Mouse (Mus musculus) hindbrain, postnatal 0 days (tissue): Measurements from ENCODE around the gene Stat4. TPM values are rescaled to one million over a fixed set of nuclear protein-coding genes. Genes with fewer than 3 reads are reported as not detected.

ENCODE experiments used
- ATAC-seq: fragments of 200-750 bp; cut with Nextera tagmentation; 2 replicates; pipeline ENCODE4 v1.8.0; 2017; ENCODE audit warnings: mild to moderate bottlenecking, moderate TSS enrichment, moderate library complexity
- DNase-seq: peaks from one replicate; pipeline ENCODE4 v3.0.0-alpha.2; 2015; ENCODE audit warnings: low spot score
- H3K27ac ChIP-seq: fragments of 300-500 bp; sonication (generic); 2 replicates; pipeline ENCODE4 v1.5.1; 2014; ENCODE audit warnings: mild to moderate bottlenecking
- H3K27me3 ChIP-seq: fragments of 300-500 bp; sonication (generic); 2 replicates; pipeline ENCODE4 v1.6.1; 2014; ENCODE audit warnings: low read length, mixed read lengths; ENCODE audit not compliant: insufficient read depth
- H3K36me3 ChIP-seq: fragments of 300-500 bp; sonication (generic); 2 replicates; pipeline ENCODE4 v1.6.1; 2014; ENCODE audit warnings: low read length, mixed read lengths; ENCODE audit not compliant: insufficient read depth
- H3K4me1 ChIP-seq: fragments of 300-500 bp; sonication (generic); 2 replicates; pipeline ENCODE4 v1.6.1; 2014; ENCODE audit warnings: antibody characterized with exemption, low read length, mixed read lengths; ENCODE audit not compliant: insufficient read depth
- H3K4me2 ChIP-seq: fragments of 300-500 bp; sonication (generic); 2 replicates; pipeline ENCODE4 v1.6.1; 2014; ENCODE audit warnings: low read depth, mild to moderate bottlenecking, low read length, moderate library complexity, mixed read lengths
- H3K4me3 ChIP-seq: fragments of 300-500 bp; sonication (generic); 2 replicates; pipeline ENCODE4 v1.5.1; 2014; ENCODE audit warnings: low read length
- H3K9ac ChIP-seq: fragments of 300-500 bp; sonication (generic); replicated peaks from 2 replicates; pipeline ENCODE4 v1.6.1; 2014; ENCODE audit warnings: mild to moderate bottlenecking, low read length, moderate library complexity, mixed read lengths
- H3K9me3 ChIP-seq: fragments of 300-500 bp; sonication (generic); 2 replicates; pipeline ENCODE4 v1.6.1; 2016; ENCODE audit warnings: low read length, mixed read lengths
- CTCF ChIP-seq: IDR thresholded peaks from 2 replicates; pipeline ENCODE4 v1.5.1; 2016; ENCODE audit warnings: antibody characterized with exemption, control low read depth, low read depth
- WGBS: fragments of 180-500 bp; shearing (Covaris S2); extraction: QIAGEN DNeasy Blood & Tissue Kit; methylation state at CpG from one replicate; pipeline ENCODE4 v1.1.7; 2014; 5-methylcytosine and 5-hydroxymethylcytosine counted together
- polyA plus RNA-seq: library from polyadenylated mRNA; unstranded; fragments of >200 nt; fragmentation: Nextera tagmentation; extraction: Ambion mirVana; gene quantifications from 2 replicates; pipeline ENCODE4 v1.2.1, GENCODE M21; 2015
- total RNA-seq: library from RNA; depleted of rRNA; stranded (reverse); fragments of >200 nt; gene quantifications from 2 replicates; pipeline ENCODE4 v1.2.3, GENCODE M21; 2014; rRNA removed

Gene Stat4
- total RNA-seq (0.07 and 0.78 TPM in 2 replicates), polyA plus RNA-seq (0.31 and 0.40 TPM in 2 replicates)

DNA sequence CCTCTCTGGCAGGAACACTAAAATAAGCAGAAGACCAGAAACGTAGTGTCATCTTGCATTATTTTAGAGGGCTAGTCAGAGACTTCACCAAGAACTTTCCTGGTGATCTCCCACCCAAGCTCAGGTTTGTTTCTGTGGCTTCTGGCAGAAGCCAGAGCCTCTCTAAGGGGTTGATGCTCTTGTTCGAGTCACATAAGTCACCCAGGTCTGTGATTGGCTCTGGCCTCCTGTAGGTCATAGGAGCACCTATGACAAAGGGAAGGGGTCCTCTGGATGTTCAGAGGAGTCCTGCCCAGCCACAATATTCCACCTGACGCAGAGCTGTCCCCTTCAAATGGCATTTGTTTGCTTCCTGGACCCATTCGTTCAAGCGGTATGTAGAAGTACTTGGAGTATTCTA is at the start of gene Stat4:
Gene Stat4 (plus strand): TSS at position 301 of the 400 bp plus-strand sequence.
- Histone ChIP-seq H3K27me3 (no peaks in the 10 kb centered on the region), H3K4me2 (no peak within 1 kb of the TSS), H3K27ac (no peak within 1 kb of the TSS), H3K9me3 (no peaks in the 10 kb centered on the region), H3K9ac (no peak within 1 kb of the TSS), H3K36me3 (no peaks in the 10 kb centered on the region), H3K4me3 (no peak within 1 kb of the TSS), H3K4me1 (no peaks in the 10 kb centered on the region)
- no peak for DNase-seq
- 87% methylated on average over 5 of the region's 5 CpGs for WGBS
- TF ChIP-seq CTCF = no peak
- no peak for ATAC-seq

DNA sequence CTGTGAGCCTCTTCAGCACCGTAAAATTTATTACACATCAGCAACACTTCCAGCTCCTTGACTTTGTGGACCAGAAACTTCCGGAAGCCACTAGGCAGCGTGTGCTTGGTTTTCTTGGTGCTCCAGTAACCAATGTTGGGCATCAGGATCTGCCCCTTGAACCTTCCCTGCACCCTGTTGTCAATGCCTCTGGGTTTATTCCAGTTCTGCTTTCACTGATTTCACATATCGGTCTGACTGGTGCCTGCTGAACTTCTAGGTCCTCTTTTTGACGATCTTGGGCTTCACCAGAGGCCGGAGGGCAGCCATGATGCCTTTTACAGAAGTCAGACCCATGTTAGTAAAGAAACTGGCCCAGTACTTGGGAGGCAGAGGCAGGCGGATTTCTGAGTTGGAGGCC is 48.6 kb upstream of the Stat4 start:
- no peaks in the 10 kb centered on the region for H3K4me1 ChIP-seq
- no peaks in the 10 kb centered on the region for H3K36me3 ChIP-seq
- no peak overlapping the region for H3K9ac ChIP-seq
- H3K27ac ChIP-seq = no peak overlapping the region
- H3K9me3 ChIP-seq = no peaks in the 10 kb centered on the region
- TF ChIP-seq CTCF = no peak
- DNase-seq (no peak), ATAC-seq (no peak)
- 95% methylated on average over 7 of the region's 7 CpGs for WGBS
- no peaks in the 10 kb centered on the region for H3K27me3 ChIP-seq
- H3K4me3 ChIP-seq = no peak overlapping the region
- no peak overlapping the region for H3K4me2 ChIP-seq

DNA sequence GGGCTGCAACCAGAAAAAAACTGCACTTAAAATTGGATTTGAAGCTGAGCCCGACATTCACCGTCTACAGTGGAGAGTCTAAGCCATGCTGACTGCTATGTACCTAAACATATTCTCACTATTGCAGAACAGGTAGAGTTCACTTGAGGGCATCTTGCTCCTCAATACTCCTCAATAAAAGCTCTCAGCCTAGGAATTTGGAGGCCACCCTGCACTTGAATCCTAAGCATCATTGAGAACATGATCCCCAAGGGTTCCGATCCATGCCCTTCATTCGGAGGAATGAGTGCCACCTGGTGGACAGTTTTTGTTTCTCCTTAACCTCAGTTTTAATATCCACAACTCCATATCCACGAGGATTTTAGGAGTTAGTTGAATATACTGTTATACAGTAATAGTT is 42.2 kb upstream of the Stat4 start:
- no peaks in the 10 kb centered on the region for H3K27me3 ChIP-seq
- 46% methylated on average over 5 of the region's 5 CpGs for WGBS
- ATAC-seq = peak; percentile 29

DNA sequence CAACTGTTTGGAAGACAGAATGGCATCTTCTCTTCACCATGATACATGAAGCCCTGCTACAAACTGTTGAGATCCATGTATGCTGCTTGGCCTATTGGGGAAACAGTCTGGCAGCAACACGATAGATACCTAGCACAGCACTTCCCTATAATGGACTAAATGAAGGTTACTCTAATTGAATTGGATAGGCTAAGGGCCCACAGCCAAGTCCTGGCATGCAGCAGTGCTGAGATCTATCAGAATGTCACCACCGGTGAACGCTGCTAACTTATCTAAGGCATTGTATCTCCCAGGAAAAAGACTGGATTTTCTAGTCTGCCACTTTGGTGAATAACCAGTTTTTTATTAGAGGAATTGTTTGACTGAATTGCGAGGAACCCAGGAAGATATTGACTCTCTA is 39.8 kb upstream of the Stat4 start:
- Histone ChIP-seq H3K27me3 (no peaks in the 10 kb centered on the region), H3K36me3 (no peaks in the 10 kb centered on the region), H3K4me2 (no peak overlapping the region), H3K9me3 (no peaks in the 10 kb centered on the region), H3K9ac (no peak overlapping the region), H3K4me1 (no peaks in the 10 kb centered on the region), H3K4me3 (no peak overlapping the region), H3K27ac (no peak overlapping the region)
- ATAC-seq (no peak), DNase-seq (peak; percentile 20)
- TF ChIP-seq CTCF = no peak
- 56% methylated on average over 4 of the region's 4 CpGs for WGBS

More for the DNA sequence above, 42.2 kb upstream of the Stat4 start:
- H3K36me3 ChIP-seq = no peaks in the 10 kb centered on the region
- no peak overlapping the region for H3K9ac ChIP-seq
- no peak overlapping the region for H3K4me2 ChIP-seq
- no peaks in the 10 kb centered on the region for H3K4me1 ChIP-seq
- peak; percentile 86 for DNase-seq
- H3K27ac ChIP-seq = no peak overlapping the region
- no peak overlapping the region for H3K4me3 ChIP-seq
- H3K9me3 ChIP-seq = no peaks in the 10 kb centered on the region
- peak; percentile 80 for TF ChIP-seq CTCF

DNA sequence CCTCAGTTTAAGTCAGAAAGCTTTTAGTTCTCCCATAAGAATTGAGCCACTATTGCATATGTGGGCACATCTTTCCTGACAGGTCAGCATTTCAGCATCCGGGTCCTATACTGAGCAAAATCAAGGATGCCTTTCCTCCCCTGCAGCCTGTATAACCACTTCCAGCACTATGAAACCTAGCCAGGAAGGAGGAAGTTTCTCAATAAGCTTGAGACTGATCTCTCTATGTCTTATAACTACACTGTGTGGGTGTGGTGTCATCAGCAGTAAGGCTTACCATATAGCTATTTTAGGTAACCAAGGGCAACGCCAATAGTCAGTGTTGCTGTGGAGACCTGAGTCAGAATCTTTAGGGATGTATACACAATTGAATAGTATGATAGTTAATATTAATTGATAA is 22.3 kb upstream of the Stat4 start:
- 98% methylated on average over 2 of the region's 2 CpGs for WGBS

DNA sequence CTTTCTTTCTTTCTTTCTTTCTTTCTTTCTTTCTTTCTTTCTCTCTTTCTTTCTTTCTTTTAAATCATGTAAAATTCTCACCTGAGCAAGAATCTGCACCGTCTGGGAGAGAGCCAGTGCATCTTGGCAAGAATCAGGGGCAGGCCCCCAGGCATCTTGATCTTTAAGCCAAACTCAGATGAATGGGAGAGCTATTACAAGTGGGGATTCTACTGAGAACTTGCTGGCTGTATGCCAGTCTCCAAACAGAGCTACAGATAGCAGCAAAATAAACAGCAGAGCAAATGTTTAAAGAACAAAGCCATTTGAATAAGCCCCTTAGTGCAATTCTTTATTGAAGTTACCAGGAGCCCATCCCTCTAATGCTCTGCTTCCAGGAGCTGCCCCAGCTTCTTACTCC is 18.0 kb upstream of the Stat4 start:
- Histone ChIP-seq H3K9me3 (no peaks in the 10 kb centered on the region), H3K4me1 (no peaks in the 10 kb centered on the region), H3K4me2 (no peak overlapping the region), H3K4me3 (no peak overlapping the region), H3K27ac (no peak overlapping the region), H3K36me3 (no peaks in the 10 kb centered on the region), H3K27me3 (no peaks in the 10 kb centered on the region), H3K9ac (no peak overlapping the region)
- TF ChIP-seq CTCF = no peak
- 15% methylated on average over 1 of the region's 1 CpGs for WGBS
- DNase-seq = peak; percentile 74
- no peak for ATAC-seq

More for the DNA sequence above, 22.3 kb upstream of the Stat4 start:
- no peak overlapping the region for H3K4me2 ChIP-seq
- no peaks in the 10 kb centered on the region for H3K9me3 ChIP-seq
- DNase-seq (no peak), ATAC-seq (no peak)
- no peak overlapping the region for H3K27ac ChIP-seq
- no peaks in the 10 kb centered on the region for H3K4me1 ChIP-seq
- H3K36me3 ChIP-seq = no peaks in the 10 kb centered on the region
- no peak overlapping the region for H3K9ac ChIP-seq
- no peak overlapping the region for H3K4me3 ChIP-seq
- TF ChIP-seq CTCF = no peak
- H3K27me3 ChIP-seq = no peaks in the 10 kb centered on the region

DNA sequence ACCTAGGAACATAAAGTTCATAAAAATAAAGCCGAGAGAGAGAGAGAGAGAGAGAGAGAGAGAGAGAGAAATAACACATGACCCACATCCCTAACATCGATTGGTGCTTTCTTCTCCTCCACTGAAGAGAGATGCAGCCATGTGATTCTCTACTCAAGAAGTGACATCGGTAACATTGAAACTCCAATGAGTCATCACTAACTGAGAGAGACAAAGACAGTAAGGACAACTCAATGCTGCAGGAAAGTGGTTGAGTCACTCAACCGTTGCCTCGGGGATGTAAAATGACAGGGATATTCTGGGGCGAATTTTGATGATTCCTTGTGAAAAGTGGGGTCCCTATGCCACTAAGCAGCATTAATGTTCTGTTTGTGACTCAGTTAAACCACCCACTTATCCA is 16.8 kb upstream of the Stat4 start:
- Histone ChIP-seq H3K9ac (no peak overlapping the region), H3K27me3 (no peaks in the 10 kb centered on the region), H3K9me3 (no peaks in the 10 kb centered on the region), H3K4me3 (no peak overlapping the region), H3K4me2 (no peak overlapping the region), H3K27ac (no peak overlapping the region), H3K36me3 (no peaks in the 10 kb centered on the region), H3K4me1 (no peaks in the 10 kb centered on the region)
- no peak for TF ChIP-seq CTCF
- WGBS = 89% methylated on average over 6 of the region's 6 CpGs
- ATAC-seq (no peak), DNase-seq (no peak)
